Mouse (Mus musculus): ENCODE measurements around the gene Hmga2. TPM values are rescaled to one million over a fixed set of nuclear protein-coding genes. Genes with fewer than 3 reads are reported as not detected.

Hmga2 gene
- polyA plus RNA-seq, 2 experiments: 3.4 to 5.4 TPM

- Histone ChIP-seq H3K4me1 (replicated peaks; ENCODE audit: control insufficient read depth in 2 of 2, insufficient read depth in 2 of 2, low read length in 1 of 2) (peaks cover 0 to 5% of the 10 kb centered on the region in 2 experiments; a peak in 2 of 4 replicates), H3K9me3 (ENCODE audit: control insufficient read depth, low read length) (no peaks in the 10 kb centered on the region), H3K4me2 (ENCODE audit: low read depth) (no peak overlapping the region), H3K27ac (no peak overlapping the region), H3K9ac (replicated peaks) (no peak overlapping the region), H3K4me3 (ENCODE audit: insufficient read depth in 1 of 2, low read depth in 2 of 2, low read length in 2 of 2) (no peak overlapping the region), H3K27me3 (ENCODE audit: control insufficient read depth, insufficient read depth, low read length) (no peaks in the 10 kb centered on the region), H3K36me3 (replicated peaks; ENCODE audit: control insufficient read depth, insufficient read depth, low read depth) (no peaks in the 10 kb centered on the region)
- DNase-seq (ENCODE audit: low read depth in 3 of 3, low spot score in 3 of 3) (no peak), ATAC-seq (ENCODE audit: insufficient read depth) (no peak)
- TF ChIP-seq EP300 (IDR thresholded peaks at IDR 0.05; ENCODE audit: low read depth) (no peak), CTCF (IDR thresholded peaks at IDR 0.05; ENCODE audit: low read depth) (no peak)
- 32% methylated on average over 4 of the region's 4 CpGs for WGBS (ENCODE audit: insufficient replicate concordance)
These were observed 65.3 kb downstream of the Hmga2 start for GRCm38 (mm10) chr10:120410958-120411357.

DNA sequence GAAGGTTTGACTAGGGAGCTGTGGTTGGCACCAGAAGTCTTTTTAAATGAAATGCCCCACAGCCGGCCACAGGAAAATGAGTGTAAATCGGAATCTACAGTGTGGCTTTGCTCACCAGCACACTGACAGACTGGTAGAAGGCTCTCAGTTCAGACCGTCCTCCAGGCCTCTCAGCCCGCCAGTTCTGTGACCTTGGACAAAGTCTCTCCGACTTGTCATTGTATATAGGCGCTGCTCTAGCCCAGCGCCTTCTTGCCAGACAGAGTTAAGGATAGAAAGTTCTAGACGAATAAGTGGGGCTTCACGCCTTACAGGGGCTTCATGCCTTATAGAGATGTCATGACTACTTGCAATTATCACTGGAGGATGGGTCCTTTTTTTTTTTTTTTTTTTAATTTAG is 67.1 kb downstream of the Hmga2 start:
- ATAC-seq (ENCODE audit: insufficient read depth) (no peak), DNase-seq (ENCODE audit: low read depth in 3 of 3, low spot score in 3 of 3) (no peak)
- TF ChIP-seq EP300 (IDR thresholded peaks at IDR 0.05; ENCODE audit: low read depth) (no peak), CTCF (IDR thresholded peaks at IDR 0.05; ENCODE audit: low read depth) (no peak)

DNA sequence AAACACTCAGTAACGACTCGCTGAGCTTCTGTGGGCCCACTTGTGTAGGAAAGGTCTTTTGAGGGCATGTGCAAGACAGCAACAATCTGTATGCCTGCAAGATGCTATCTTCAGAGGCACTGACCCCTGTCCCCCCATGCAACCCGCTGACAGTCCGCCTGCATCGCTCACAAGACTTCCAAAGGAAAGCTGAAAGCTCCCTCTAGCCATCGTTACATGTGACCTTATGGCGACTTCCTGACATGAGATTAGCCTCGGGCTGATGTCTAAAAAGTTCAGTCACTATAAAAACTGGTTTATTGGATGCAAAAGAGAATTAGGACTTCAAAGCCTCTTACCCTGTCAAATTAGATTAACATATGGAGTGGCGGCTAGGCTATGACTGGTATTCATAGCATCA is 69.0 kb downstream of the Hmga2 start:
- Histone ChIP-seq H3K4me1 (replicated peaks; ENCODE audit: control insufficient read depth in 2 of 2, insufficient read depth in 2 of 2, low read length in 1 of 2) (peaks cover 0 to 5% of the 10 kb centered on the region in 2 experiments; a peak in 2 of 4 replicates), H3K4me2 (ENCODE audit: low read depth) (no peak overlapping the region), H3K27ac (no peak overlapping the region), H3K9ac (replicated peaks) (no peak overlapping the region), H3K4me3 (ENCODE audit: insufficient read depth in 1 of 2, low read depth in 2 of 2, low read length in 2 of 2) (no peak overlapping the region), H3K9me3 (ENCODE audit: control insufficient read depth, low read length) (no peaks in the 10 kb centered on the region), H3K27me3 (ENCODE audit: control insufficient read depth, insufficient read depth, low read length) (no peaks in the 10 kb centered on the region), H3K36me3 (replicated peaks; ENCODE audit: control insufficient read depth, insufficient read depth, low read depth) (no peaks in the 10 kb centered on the region)
- WGBS (ENCODE audit: insufficient replicate concordance): 58% methylated on average over 9 of the region's 9 CpGs
- ATAC-seq (ENCODE audit: insufficient read depth): no peak
- no peak for TF ChIP-seq EP300 (IDR thresholded peaks at IDR 0.05; ENCODE audit: low read depth)
- TF ChIP-seq CTCF (IDR thresholded peaks at IDR 0.05; ENCODE audit: low read depth): no peak
- DNase-seq (ENCODE audit: low read depth in 3 of 3, low spot score in 3 of 3): no peak

More for the DNA sequence above, 67.1 kb downstream of the Hmga2 start:
- H3K4me3 ChIP-seq (ENCODE audit: insufficient read depth in 1 of 2, low read depth in 2 of 2, low read length in 2 of 2): no peak overlapping the region
- no peaks in the 10 kb centered on the region for H3K9me3 ChIP-seq (ENCODE audit: control insufficient read depth, low read length)
- H3K9ac ChIP-seq (replicated peaks): no peak overlapping the region
- H3K36me3 ChIP-seq (replicated peaks; ENCODE audit: control insufficient read depth, insufficient read depth, low read depth): no peaks in the 10 kb centered on the region
- no peak overlapping the region for H3K27ac ChIP-seq
- peaks cover 0 to 5% of the 10 kb centered on the region in 2 experiments; a peak in 2 of 4 replicates for H3K4me1 ChIP-seq (replicated peaks; ENCODE audit: control insufficient read depth in 2 of 2, insufficient read depth in 2 of 2, low read length in 1 of 2)
- no peak overlapping the region for H3K4me2 ChIP-seq (ENCODE audit: low read depth)
- no peaks in the 10 kb centered on the region for H3K27me3 ChIP-seq (ENCODE audit: control insufficient read depth, insufficient read depth, low read length)
- 70% methylated on average over 9 of the region's 9 CpGs for WGBS (ENCODE audit: insufficient replicate concordance)

GRCm38 (mm10) chr10:120406038-120406437 is 70.2 kb downstream of the Hmga2 start:
- DNase-seq (ENCODE audit: low read depth in 3 of 3, low spot score in 3 of 3) (no peak), ATAC-seq (ENCODE audit: insufficient read depth) (no peak)
- WGBS (ENCODE audit: insufficient replicate concordance): 74% methylated on average over 9 of the region's 9 CpGs
- H3K4me2 ChIP-seq (ENCODE audit: low read depth): no peak overlapping the region
- H3K27ac ChIP-seq: no peak overlapping the region
- H3K4me1 ChIP-seq (replicated peaks; ENCODE audit: control insufficient read depth in 2 of 2, insufficient read depth in 2 of 2, low read length in 1 of 2): peaks cover 0 to 5% of the 10 kb centered on the region in 2 experiments; a peak in 1 of 4 replicates
- no peak overlapping the region for H3K4me3 ChIP-seq (ENCODE audit: insufficient read depth in 1 of 2, low read depth in 2 of 2, low read length in 2 of 2)
- no peaks in the 10 kb centered on the region for H3K36me3 ChIP-seq (replicated peaks; ENCODE audit: control insufficient read depth, insufficient read depth, low read depth)
- no peak overlapping the region for H3K9ac ChIP-seq (replicated peaks)
- H3K9me3 ChIP-seq (ENCODE audit: control insufficient read depth, low read length): no peaks in the 10 kb centered on the region
- H3K27me3 ChIP-seq (ENCODE audit: control insufficient read depth, insufficient read depth, low read length): no peaks in the 10 kb centered on the region
- no peak for TF ChIP-seq EP300 (IDR thresholded peaks at IDR 0.05; ENCODE audit: low read depth)
- TF ChIP-seq CTCF (IDR thresholded peaks at IDR 0.05; ENCODE audit: low read depth): no peak

DNA sequence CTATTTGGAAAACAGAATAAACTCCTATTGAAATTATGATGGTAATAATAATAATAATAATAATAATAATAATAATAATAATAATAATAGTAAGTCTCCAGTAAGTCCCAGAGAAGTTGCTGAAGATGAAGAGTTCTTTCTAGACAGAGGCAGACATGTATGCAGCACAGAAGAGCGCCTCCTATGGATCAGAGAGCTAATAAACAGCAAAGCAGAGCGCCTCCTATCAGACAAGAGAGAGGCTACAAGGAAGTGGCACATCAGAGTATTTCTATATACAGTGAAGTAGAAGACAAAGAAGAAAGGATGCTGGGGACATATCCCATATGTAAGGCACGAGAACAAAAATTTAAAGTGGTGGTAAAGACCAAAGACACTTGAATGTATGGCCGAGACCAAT is 70.9 kb downstream of the Hmga2 start:
- Histone ChIP-seq H3K9ac (replicated peaks) (no peak overlapping the region), H3K4me1 (replicated peaks; ENCODE audit: control insufficient read depth in 2 of 2, insufficient read depth in 2 of 2, low read length in 1 of 2) (peaks cover 0 to 2% of the 10 kb centered on the region in 2 experiments; a peak in 1 of 4 replicates), H3K27me3 (ENCODE audit: control insufficient read depth, insufficient read depth, low read length) (no peaks in the 10 kb centered on the region), H3K9me3 (ENCODE audit: control insufficient read depth, low read length) (no peaks in the 10 kb centered on the region), H3K4me2 (ENCODE audit: low read depth) (no peak overlapping the region), H3K4me3 (ENCODE audit: insufficient read depth in 1 of 2, low read depth in 2 of 2, low read length in 2 of 2) (no peak overlapping the region), H3K27ac (no peak overlapping the region), H3K36me3 (replicated peaks; ENCODE audit: control insufficient read depth, insufficient read depth, low read depth) (no peaks in the 10 kb centered on the region)
- 71% methylated on average over 4 of the region's 4 CpGs for WGBS (ENCODE audit: insufficient replicate concordance)
- ATAC-seq (ENCODE audit: insufficient read depth) (no peak), DNase-seq (ENCODE audit: low read depth in 3 of 3, low spot score in 3 of 3) (no peak)
- no peak; the same call in 1 of the 2 replicates for TF ChIP-seq CTCF (IDR thresholded peaks at IDR 0.05; ENCODE audit: low read depth)
- TF ChIP-seq EP300 (IDR thresholded peaks at IDR 0.05; ENCODE audit: low read depth): no peak

All from liver, embryonic 14.5 days (tissue).